Mouse (Mus musculus): Measurements from ENCODE around the gene Crkl. TPM values are rescaled to one million over a fixed set of nuclear protein-coding genes. Genes with fewer than 3 reads are reported as not detected.

Gene Crkl
- total RNA-seq (2014; fragmentation: Nextera tagmentation), result 40.3 and 46.9 TPM in 2 replicates
- 20.4 and 22.9 TPM in 2 replicates for total RNA-seq (2017)
- 22.0 and 22.6 TPM in 2 replicates for polyA plus RNA-seq (2012)

- peaks cover 22% of the 10 kb centered on the region for H3K36me3 ChIP-seq (replicated peaks)
- TF ChIP-seq CTCF (IDR thresholded peaks at IDR 0.05; ENCODE audit: low read depth, low read length) (no peak), GATA2 (IDR thresholded peaks at IDR 0.05; ENCODE audit: borderline replicate concordance, low read depth, low read length) (no peak)
- DNase-seq (ENCODE audit: low spot score) (peak; percentile 98), ATAC-seq (ENCODE audit: extremely low read depth, insufficient number of reproducible peaks, low FRiP score, poor library complexity, severe bottlenecking) (peak; percentile 92)
- H3K27me3 ChIP-seq (ENCODE audit: insufficient read depth, low read length), result no peaks in the 10 kb centered on the region
- H3K9me3 ChIP-seq (replicated peaks), result 0 out of 2 replicates have a peak, but pooled peaks cover under 1% of the 10 kb centered on the region
- peak within 1 kb of the TSS; percentile 98 for H3K4me3 ChIP-seq (ENCODE audit: low read depth, low read length)
- H3K4me1 ChIP-seq (ENCODE audit: insufficient read depth, low read depth, low read length), result peaks cover 30% of the 10 kb centered on the region
These were observed at the start of gene Crkl for GRCm38 (mm10) chr16:17451541-17452372. Gene Crkl, plus strand, starts transcription at chr16:17451987.

GRCm38 (mm10) chr16:17402855-17403254 lies 48.9 kb upstream of the Crkl start:
- DNase-seq (ENCODE audit: low spot score), result no peak
- TF ChIP-seq TAL1 (conservative IDR thresholded peaks at IDR 0.05; ENCODE audit: low read depth, low read length) (no peak), CTCF (IDR thresholded peaks at IDR 0.05; ENCODE audit: low read depth, low read length) (peak; percentile 42; the same call in 1 of the 2 replicates)
- H3K36me3 ChIP-seq (replicated peaks), result peaks cover 18% of the 10 kb centered on the region
- no peaks in the 10 kb centered on the region for H3K27me3 ChIP-seq (ENCODE audit: insufficient read depth, low read length)
- no peak overlapping the region for H3K4me3 ChIP-seq (ENCODE audit: low read depth, low read length)
- peaks cover 37% of the 10 kb centered on the region for H3K4me1 ChIP-seq (ENCODE audit: insufficient read depth, low read depth, low read length)
- ATAC-seq (ENCODE audit: extremely low read depth, insufficient number of reproducible peaks, low FRiP score, poor library complexity, severe bottlenecking), result no peak
- no peaks in the 10 kb centered on the region for H3K9me3 ChIP-seq (replicated peaks)

GRCm38 (mm10) chr16:17405271-17405696 lies 46.5 kb upstream of the Crkl start:
- peaks cover 55% of the 10 kb centered on the region for H3K4me1 ChIP-seq (ENCODE audit: insufficient read depth, low read depth, low read length)
- H3K9me3 ChIP-seq (replicated peaks), result no peaks in the 10 kb centered on the region
- ATAC-seq (ENCODE audit: extremely low read depth, insufficient number of reproducible peaks, low FRiP score, poor library complexity, severe bottlenecking), result peak; percentile 38; the same call in 1 of the 2 replicates
- H3K27me3 ChIP-seq (ENCODE audit: insufficient read depth, low read length), result no peaks in the 10 kb centered on the region
- peak overlapping the region; percentile 90 for H3K4me3 ChIP-seq (ENCODE audit: low read depth, low read length)
- TF ChIP-seq TAL1 (conservative IDR thresholded peaks at IDR 0.05; ENCODE audit: low read depth, low read length), result no peak
- no peak for TF ChIP-seq GATA1 (IDR thresholded peaks at IDR 0.05; ENCODE audit: borderline replicate concordance, low read length)
- no peak for TF ChIP-seq POLR2AphosphoS5 (IDR thresholded peaks at IDR 0.05; ENCODE audit: insufficient replicate concordance, low read depth, low read length)
- TF ChIP-seq GATA2 (IDR thresholded peaks at IDR 0.05; ENCODE audit: borderline replicate concordance, low read depth, low read length), result no peak
- no peak for TF ChIP-seq CTCF (IDR thresholded peaks at IDR 0.05; ENCODE audit: low read depth, low read length)
- no peak for DNase-seq (ENCODE audit: low spot score)
- peaks cover 39% of the 10 kb centered on the region for H3K36me3 ChIP-seq (replicated peaks)

- Histone ChIP-seq H3K9me3 (replicated peaks) (no peaks in the 10 kb centered on the region), H3K4me1 (ENCODE audit: insufficient read depth, low read depth, low read length) (peaks cover 56% of the 10 kb centered on the region), H3K27me3 (ENCODE audit: insufficient read depth, low read length) (no peaks in the 10 kb centered on the region), H3K4me3 (ENCODE audit: low read depth, low read length) (peak within 1 kb of the TSS; percentile 90), H3K36me3 (replicated peaks) (peaks cover 42% of the 10 kb centered on the region)
- TF ChIP-seq POLR2AphosphoS5 (IDR thresholded peaks at IDR 0.05; ENCODE audit: insufficient replicate concordance, low read depth, low read length), result no peak
- no peak for TF ChIP-seq CTCF (IDR thresholded peaks at IDR 0.05; ENCODE audit: low read depth, low read length)
- TF ChIP-seq TAL1 (conservative IDR thresholded peaks at IDR 0.05; ENCODE audit: low read depth, low read length), result no peak
- no peak for TF ChIP-seq GATA1 (IDR thresholded peaks at IDR 0.05; ENCODE audit: borderline replicate concordance, low read length)
- TF ChIP-seq GATA2 (IDR thresholded peaks at IDR 0.05; ENCODE audit: borderline replicate concordance, low read depth, low read length), result no peak
- DNase-seq (ENCODE audit: low spot score), result peak; percentile 97
- peak; percentile 84 for ATAC-seq (ENCODE audit: extremely low read depth, insufficient number of reproducible peaks, low FRiP score, poor library complexity, severe bottlenecking)
These were observed 45.9 kb upstream of the Crkl start, which contains the start of the genes Snap29 and Pi4ka for GRCm38 (mm10) chr16:17405736-17406443. Gene Snap29, plus strand, starts transcription at chr16:17405986. Gene Pi4ka, minus strand, starts transcription at chr16:17406314.

- Histone ChIP-seq H3K27me3 (ENCODE audit: insufficient read depth, low read length) (no peaks in the 10 kb centered on the region), H3K36me3 (replicated peaks) (peaks cover 43% of the 10 kb centered on the region), H3K9me3 (replicated peaks) (no peaks in the 10 kb centered on the region), H3K4me3 (ENCODE audit: low read depth, low read length) (peak overlapping the region; percentile 90), H3K4me1 (ENCODE audit: insufficient read depth, low read depth, low read length) (peaks cover 49% of the 10 kb centered on the region)
- DNase-seq (ENCODE audit: low spot score) (no peak), ATAC-seq (ENCODE audit: extremely low read depth, insufficient number of reproducible peaks, low FRiP score, poor library complexity, severe bottlenecking) (no peak)
- TF ChIP-seq CTCF (IDR thresholded peaks at IDR 0.05; ENCODE audit: low read depth, low read length) (no peak), GATA2 (IDR thresholded peaks at IDR 0.05; ENCODE audit: borderline replicate concordance, low read depth, low read length) (no peak), GATA1 (IDR thresholded peaks at IDR 0.05; ENCODE audit: borderline replicate concordance, low read length) (no peak), POLR2AphosphoS5 (IDR thresholded peaks at IDR 0.05; ENCODE audit: insufficient replicate concordance, low read depth, low read length) (no peak), TAL1 (conservative IDR thresholded peaks at IDR 0.05; ENCODE audit: low read depth, low read length) (no peak)
These were observed 45.1 kb upstream of the Crkl start for GRCm38 (mm10) chr16:17406512-17407231.

GRCm38 (mm10) chr16:17409046-17409445 lies 42.7 kb upstream of the Crkl start:
- TF ChIP-seq POLR2AphosphoS5 (IDR thresholded peaks at IDR 0.05; ENCODE audit: insufficient replicate concordance, low read depth, low read length) (no peak), TAL1 (conservative IDR thresholded peaks at IDR 0.05; ENCODE audit: low read depth, low read length) (no peak), CTCF (IDR thresholded peaks at IDR 0.05; ENCODE audit: low read depth, low read length) (no peak), GATA2 (IDR thresholded peaks at IDR 0.05; ENCODE audit: borderline replicate concordance, low read depth, low read length) (no peak), GATA1 (IDR thresholded peaks at IDR 0.05; ENCODE audit: borderline replicate concordance, low read length) (no peak)
- Histone ChIP-seq H3K4me3 (ENCODE audit: low read depth, low read length) (no peak overlapping the region), H3K27me3 (ENCODE audit: insufficient read depth, low read length) (no peaks in the 10 kb centered on the region), H3K4me1 (ENCODE audit: insufficient read depth, low read depth, low read length) (peaks cover 46% of the 10 kb centered on the region), H3K36me3 (replicated peaks) (peaks cover 37% of the 10 kb centered on the region), H3K9me3 (replicated peaks) (no peaks in the 10 kb centered on the region)
- DNase-seq (ENCODE audit: low spot score), result no peak
- no peak for ATAC-seq (ENCODE audit: extremely low read depth, insufficient number of reproducible peaks, low FRiP score, poor library complexity, severe bottlenecking)

All from G1E (cell line).